7 mouse cellular contexts compared by ENCODE assay signal in the genomic region with DNA sequence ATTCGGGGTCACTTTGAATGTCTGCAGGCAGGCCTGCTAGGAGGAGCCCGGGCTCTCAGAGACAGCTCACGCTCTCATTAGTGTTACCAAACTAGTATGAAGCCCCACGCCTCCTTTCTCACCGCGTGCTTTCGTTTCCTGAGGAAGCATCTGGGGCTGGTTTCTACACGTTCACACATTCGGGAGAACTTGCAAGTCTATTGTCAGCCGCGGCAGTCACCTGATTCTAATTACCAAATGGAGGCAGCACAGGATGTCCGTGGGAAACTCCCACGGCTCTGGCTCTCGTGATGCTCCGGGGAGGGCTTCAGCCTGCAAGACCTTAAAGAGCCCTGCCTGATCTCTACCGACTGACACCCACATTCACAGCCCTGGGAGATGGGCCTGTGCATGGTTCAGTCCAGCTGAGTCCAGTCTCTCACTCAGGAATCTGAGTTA. TPM values are rescaled to one million over a fixed set of nuclear protein-coding genes. Genes with fewer than 3 reads are reported as not detected.
DNase-seq lines count a peak whose midpoint lies in the region; ATAC-seq and TF ChIP-seq lines count a peak whose summit lies in the region.

No protein-coding gene starts in this region.

- H3K27me3 ChIP-seq in intestine, embryonic 15.5 days (replicated peaks), result no peaks in the 10 kb centered on the region
- H3K27me3 ChIP-seq in midbrain, embryonic 10.5 days (ENCODE audit: low read depth, poor library complexity, severe bottlenecking), result no peaks in the 10 kb centered on the region
- H3K27me3 ChIP-seq in small intestine, adult 2 months (ENCODE audit: control insufficient read depth, insufficient read depth, low read length), result no peaks in the 10 kb centered on the region

- 2% methylated on average over 16 of the region's 16 CpGs for WGBS in intestine, embryonic 15.5 days
- 8% methylated on average over 16 of the region's 16 CpGs for WGBS in midbrain, embryonic 10.5 days
- under 1% methylated on average over 16 of the region's 16 CpGs for WGBS in small intestine, adult 2 months

- peaks cover 26% of the 10 kb centered on the region for H3K4me1 ChIP-seq in intestine, embryonic 15.5 days (replicated peaks)
- peaks cover 45% of the 10 kb centered on the region for H3K4me1 ChIP-seq in midbrain, embryonic 10.5 days
- H3K4me1 ChIP-seq in small intestine, adult 2 months (ENCODE audit: control insufficient read depth, insufficient read depth, insufficient read length, low read length), result peaks cover 19% of the 10 kb centered on the region

- peak overlapping the region; percentile 24 for H3K4me3 ChIP-seq in intestine, embryonic 15.5 days (replicated peaks)
- peak overlapping the region; percentile 39 for H3K4me3 ChIP-seq in midbrain, embryonic 10.5 days
- H3K4me3 ChIP-seq in small intestine, adult 2 months (ENCODE audit: low read depth, low read length), result peak overlapping the region; percentile 38

- H3K4me2 ChIP-seq in intestine, embryonic 15.5 days (replicated peaks), result peak overlapping the region; percentile 57

- H3K36me3 ChIP-seq in intestine, embryonic 15.5 days, result no peaks in the 10 kb centered on the region; the same call in 1 of the 2 replicates
- peaks cover 14% of the 10 kb centered on the region for H3K36me3 ChIP-seq in midbrain, embryonic 10.5 days
- peaks cover 10% of the 10 kb centered on the region for H3K36me3 ChIP-seq in small intestine, adult 2 months (ENCODE audit: control insufficient read depth, insufficient read depth, low read length)

- TF ChIP-seq POLR2A in small intestine, adult 2 months (IDR thresholded peaks at IDR 0.05; ENCODE audit: low read depth, low read length), result no peak

- intact Hi-C loops in left cerebral cortex, postnatal 36 days (cut with DNase I), result loop anchor here (1.0 kb wide), 1 partner anchor 75 kb away; no protein-coding TSS in a partner anchor

- ATAC-seq in intestine, embryonic 15.5 days, result 0 out of 2 replicates have a peak, but pooled peaks have one; percentile 10

- no peak for TF ChIP-seq CTCF in small intestine, adult 2 months (IDR thresholded peaks at IDR 0.05; ENCODE audit: extremely low read depth, insufficient read length, insufficient replicate concordance, low read depth, low read length)

- H3K9ac ChIP-seq in intestine, embryonic 15.5 days, result peak overlapping the region; percentile 27

- no peaks in the 10 kb centered on the region for H3K9me3 ChIP-seq in intestine, embryonic 15.5 days
- H3K9me3 ChIP-seq in midbrain, embryonic 10.5 days (replicated peaks), result no peaks in the 10 kb centered on the region

- peak overlapping the region; percentile 61 for H3K27ac ChIP-seq in intestine, embryonic 15.5 days
- H3K27ac ChIP-seq in midbrain, embryonic 10.5 days (replicated peaks), result peak overlapping the region; percentile 100
- H3K27ac ChIP-seq in small intestine, adult 2 months (ENCODE audit: insufficient read depth, low read depth, low read length), result peak overlapping the region; percentile 93

- peak; percentile 80 to 90 for DNase-seq in adrenal gland, adult (ENCODE audit: inconsistent age in 2 of 2, low spot score in 1 of 2)
- peak; percentile 65 for DNase-seq in embryo, embryonic 9.5 days (ENCODE audit: extremely low spot score)
- DNase-seq in gastrocnemius, postnatal 25 days, result peak; percentile 78
- peak; percentile 78 to 86 for DNase-seq in left cerebral cortex, postnatal 36 days (ENCODE audit: low spot score in 2 of 2)
- DNase-seq in midbrain, embryonic 10.5 days (ENCODE audit: low spot score), result peak; percentile 54

RNA-seq across cellular contexts. Expression of gene Pnrc2, which starts 3.0 kb away (rescaled TPM):
- 10 to 100 TPM; 25.7 to 36.4 TPM for total RNA-seq in gastrocnemius, postnatal 25 days (2021)
- 164 and 177 TPM in 2 replicates for polyA plus RNA-seq in intestine, embryonic 15.5 days (2015; fragmentation: Nextera tagmentation; extraction: Ambion mirVana)
- 10 to 100 TPM; 41.2 to 44.6 TPM for total RNA-seq in left cerebral cortex, postnatal 36 days (2021)
- 216 and 225 TPM in 2 replicates for polyA plus RNA-seq in midbrain, embryonic 10.5 days (2016; fragmentation: Nextera tagmentation; extraction: Ambion mirVana)
- polyA plus RNA-seq in small intestine, adult 2 months (2012; rRNA removed), result 2.4 and 8.5 TPM in 2 replicates

RNA-seq across cellular contexts. Expression of gene Cnr2, which starts 18.6 kb away (rescaled TPM):
- under 1 TPM; 0.08 to 0.10 TPM for total RNA-seq in gastrocnemius, postnatal 25 days (2021)
- 0.28 and 0.42 TPM in 2 replicates for polyA plus RNA-seq in intestine, embryonic 15.5 days (2015; fragmentation: Nextera tagmentation; extraction: Ambion mirVana)
- under 1 TPM; 0.12 to 0.14 TPM for total RNA-seq in left cerebral cortex, postnatal 36 days (2021)
- 0.46 and 0.60 TPM in 2 replicates for polyA plus RNA-seq in midbrain, embryonic 10.5 days (2016; fragmentation: Nextera tagmentation; extraction: Ambion mirVana)
- 1.0 and 1.1 TPM in 2 replicates for polyA plus RNA-seq in small intestine, adult 2 months (2012; rRNA removed)

RNA-seq across cellular contexts. Expression of gene Srsf10, which starts 21.1 kb away (rescaled TPM):
- total RNA-seq in gastrocnemius, postnatal 25 days (2021), result 10 to 100 TPM; 22.6 to 25.2 TPM
- 177 and 214 TPM in 2 replicates for polyA plus RNA-seq in intestine, embryonic 15.5 days (2015; fragmentation: Nextera tagmentation; extraction: Ambion mirVana)
- total RNA-seq in left cerebral cortex, postnatal 36 days (2021), result 10 to 100 TPM; 51.3 to 88.9 TPM
- polyA plus RNA-seq in midbrain, embryonic 10.5 days (2016; fragmentation: Nextera tagmentation; extraction: Ambion mirVana), result 368 and 383 TPM in 2 replicates
- polyA plus RNA-seq in small intestine, adult 2 months (2012; rRNA removed), result 29.5 and 48.2 TPM in 2 replicates

RNA-seq across cellular contexts. Expression of gene Fuca1, which starts 43.9 kb away (rescaled TPM):
- total RNA-seq in gastrocnemius, postnatal 25 days (2021), result 10 to 100 TPM; 18.9 to 21.7 TPM
- polyA plus RNA-seq in intestine, embryonic 15.5 days (2015; fragmentation: Nextera tagmentation; extraction: Ambion mirVana), result 134 and 154 TPM in 2 replicates
- total RNA-seq in left cerebral cortex, postnatal 36 days (2021), result 10 to 100 TPM; 31.7 to 40.0 TPM
- 54.0 and 63.7 TPM in 2 replicates for polyA plus RNA-seq in midbrain, embryonic 10.5 days (2016; fragmentation: Nextera tagmentation; extraction: Ambion mirVana)
- 62.8 and 108 TPM in 2 replicates for polyA plus RNA-seq in small intestine, adult 2 months (2012; rRNA removed)

Comparison
In these comparisons a context has a peak if more than half of its experiments do, and no peak if none do; other contexts are left out.
1. Peak in every context shown above with its lines: DNase-seq, ATAC-seq, H3K4me3 ChIP-seq and H3K27ac ChIP-seq.
2. RNA of gene Pnrc2, which starts 3.0 kb away (polyA plus RNA-seq): 216 to 225 TPM in midbrain, embryonic 10.5 days and 164 to 177 TPM in intestine, embryonic 15.5 days; 2.4 to 8.5 TPM in small intestine, adult 2 months; every median in the first group is over 10 times any median in the second.